Mouse (Mus musculus): ENCODE results near the gene Oprm1. TPM values are rescaled to one million over a fixed set of nuclear protein-coding genes. Genes with fewer than 3 reads are reported as not detected.

The Oprm1 gene
- polyA plus RNA-seq, 1 experiment from 2014 or later, result not detected

DNA sequence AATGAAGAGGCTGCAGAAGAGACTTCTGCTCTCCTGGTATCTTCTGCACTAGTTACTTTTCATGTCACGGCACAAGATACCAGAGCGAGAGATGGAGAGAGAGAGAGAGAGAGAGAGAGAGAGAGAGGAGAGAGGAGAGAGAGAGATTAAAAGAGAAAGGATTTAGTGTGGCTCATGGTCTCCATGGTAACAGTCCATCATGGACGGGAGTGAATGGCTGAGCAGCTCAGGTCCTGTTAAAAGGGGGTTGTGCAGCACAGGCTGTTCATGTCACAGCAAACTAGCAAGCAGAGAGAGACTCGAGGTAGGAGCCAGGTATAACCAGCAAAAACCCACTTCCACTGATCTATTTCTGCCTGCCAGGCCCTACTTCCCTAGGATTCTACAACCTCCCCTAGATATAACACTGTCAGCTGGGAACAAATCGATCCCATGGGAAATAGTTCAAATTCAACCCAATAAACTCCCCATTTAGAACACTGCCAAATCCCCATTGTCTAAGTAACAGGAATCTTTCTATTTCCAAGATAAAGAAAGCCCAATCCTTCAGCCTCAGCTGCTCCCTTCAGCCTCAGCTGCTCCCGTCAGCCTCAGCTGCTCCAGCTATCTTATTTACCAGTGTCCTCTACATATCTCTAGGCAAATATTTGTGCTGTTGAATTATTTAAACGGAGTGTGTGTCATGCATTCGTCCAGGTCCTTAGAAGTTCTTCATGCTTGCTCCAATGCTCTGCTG lies 312.0 kb downstream of the Oprm1 start:
- 53% methylated on average over 8 of the region's 8 CpGs for WGBS
- Histone ChIP-seq H3K4me3 (ENCODE audit: low read depth, low read length) (no peak overlapping the region), H3K27me3 (ENCODE audit: insufficient read depth, low read length) (no peaks in the 10 kb centered on the region), H3K4me2 (no peak overlapping the region), H3K27ac (ENCODE audit: low read depth) (no peak overlapping the region), H3K9me3 (ENCODE audit: low read depth, low read length) (no peaks in the 10 kb centered on the region), H3K4me1 (ENCODE audit: insufficient read depth) (no peaks in the 10 kb centered on the region), H3K9ac (no peak overlapping the region), H3K36me3 (ENCODE audit: insufficient read depth) (no peaks in the 10 kb centered on the region)
- ATAC-seq (ENCODE audit: insufficient read depth), result no peak
- no peak for DNase-seq
- TF ChIP-seq CTCF (IDR thresholded peaks at IDR 0.05; ENCODE audit: low read depth), result no peak

DNA sequence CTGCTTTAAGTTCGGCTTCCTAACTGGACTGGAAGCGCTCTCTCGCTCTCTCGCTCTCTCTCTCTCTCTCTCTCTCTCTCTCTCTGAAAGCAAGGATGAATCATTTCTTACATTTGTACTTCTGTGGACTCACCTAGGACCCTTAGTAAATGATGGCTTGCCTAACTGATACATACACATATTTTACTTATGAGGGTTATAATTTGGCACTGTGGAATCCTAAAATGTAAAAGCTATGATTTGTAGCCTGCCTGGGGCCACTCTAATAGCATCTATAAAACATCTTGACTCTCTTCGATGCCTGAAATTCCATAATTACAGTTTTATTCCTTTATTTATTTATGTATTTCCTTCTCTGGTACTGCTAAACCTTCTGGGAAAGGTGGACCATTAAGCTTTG lies 312.6 kb downstream of the Oprm1 start:
- no peak overlapping the region for H3K27ac ChIP-seq (ENCODE audit: low read depth)
- no peaks in the 10 kb centered on the region for H3K9me3 ChIP-seq (ENCODE audit: low read depth, low read length)
- WGBS, result 63% methylated on average over 5 of the region's 5 CpGs
- no peak overlapping the region for H3K4me3 ChIP-seq (ENCODE audit: low read depth, low read length)
- no peaks in the 10 kb centered on the region for H3K4me1 ChIP-seq (ENCODE audit: insufficient read depth)
- no peak overlapping the region for H3K9ac ChIP-seq
- ATAC-seq (ENCODE audit: insufficient read depth) (no peak), DNase-seq (no peak)
- no peaks in the 10 kb centered on the region for H3K36me3 ChIP-seq (ENCODE audit: insufficient read depth)
- H3K27me3 ChIP-seq (ENCODE audit: insufficient read depth, low read length), result no peaks in the 10 kb centered on the region
- H3K4me2 ChIP-seq, result no peak overlapping the region
- TF ChIP-seq CTCF (IDR thresholded peaks at IDR 0.05; ENCODE audit: low read depth), result no peak

DNA sequence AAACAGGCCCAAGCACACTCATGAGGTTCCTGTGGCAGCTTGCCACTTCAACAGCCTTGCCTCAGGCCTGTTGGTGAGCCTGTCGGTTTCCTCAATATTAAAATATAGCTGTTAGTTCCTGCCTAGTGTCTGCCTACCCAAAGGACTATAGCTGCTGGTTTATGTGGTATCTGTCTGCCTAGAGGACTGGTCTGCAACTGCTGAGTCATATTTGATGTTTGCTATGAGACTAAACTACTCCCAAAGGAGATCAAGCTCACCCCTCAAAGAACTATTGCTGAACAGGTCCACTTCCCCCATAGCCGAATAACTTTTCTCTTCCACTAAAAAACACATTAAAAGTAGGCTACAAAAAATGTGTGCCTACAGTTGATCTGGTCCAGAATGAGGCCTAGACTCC lies 315.9 kb downstream of the Oprm1 start:
- H3K27ac ChIP-seq (ENCODE audit: low read depth), result no peak overlapping the region
- WGBS, result 88% methylated on average over 2 of the region's 2 CpGs
- ATAC-seq (ENCODE audit: insufficient read depth) (no peak), DNase-seq (no peak)
- no peak overlapping the region for H3K4me2 ChIP-seq
- H3K4me1 ChIP-seq (ENCODE audit: insufficient read depth), result no peaks in the 10 kb centered on the region
- H3K4me3 ChIP-seq (ENCODE audit: low read depth, low read length), result no peak overlapping the region
- no peak for TF ChIP-seq CTCF (IDR thresholded peaks at IDR 0.05; ENCODE audit: low read depth)
- H3K9me3 ChIP-seq (ENCODE audit: low read depth, low read length), result no peaks in the 10 kb centered on the region
- H3K9ac ChIP-seq, result no peak overlapping the region
- H3K36me3 ChIP-seq (ENCODE audit: insufficient read depth), result no peaks in the 10 kb centered on the region
- H3K27me3 ChIP-seq (ENCODE audit: insufficient read depth, low read length), result no peaks in the 10 kb centered on the region

DNA sequence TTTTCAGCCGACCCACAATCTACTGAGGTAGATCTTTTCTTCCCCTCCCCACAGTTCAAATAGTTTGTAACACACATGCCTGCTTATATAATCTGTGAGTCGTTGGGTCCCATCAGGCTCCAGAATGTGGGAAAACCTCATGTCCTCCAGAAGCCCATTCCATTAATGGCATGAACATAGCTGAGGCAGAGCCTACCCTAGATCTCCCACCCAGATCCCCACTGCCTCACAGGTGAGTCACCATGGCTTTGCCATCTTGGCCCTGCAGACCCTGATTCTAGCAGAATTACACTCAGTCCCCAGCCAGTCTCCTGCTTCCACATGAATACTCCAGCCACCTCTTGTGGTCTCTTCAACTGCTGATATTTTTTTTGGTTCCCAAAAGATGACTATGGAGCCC lies 317.4 kb downstream of the Oprm1 start:
- Histone ChIP-seq H3K36me3 (ENCODE audit: insufficient read depth) (no peaks in the 10 kb centered on the region), H3K9ac (no peak overlapping the region), H3K9me3 (ENCODE audit: low read depth, low read length) (no peaks in the 10 kb centered on the region), H3K4me1 (ENCODE audit: insufficient read depth) (no peaks in the 10 kb centered on the region), H3K27ac (ENCODE audit: low read depth) (no peak overlapping the region), H3K4me2 (no peak overlapping the region), H3K4me3 (ENCODE audit: low read depth, low read length) (no peak overlapping the region), H3K27me3 (ENCODE audit: insufficient read depth, low read length) (no peaks in the 10 kb centered on the region)
- DNase-seq (no peak), ATAC-seq (ENCODE audit: insufficient read depth) (no peak)
- WGBS, result 86% methylated on average over 2 of the region's 2 CpGs
- no peak for TF ChIP-seq CTCF (IDR thresholded peaks at IDR 0.05; ENCODE audit: low read depth)

DNA sequence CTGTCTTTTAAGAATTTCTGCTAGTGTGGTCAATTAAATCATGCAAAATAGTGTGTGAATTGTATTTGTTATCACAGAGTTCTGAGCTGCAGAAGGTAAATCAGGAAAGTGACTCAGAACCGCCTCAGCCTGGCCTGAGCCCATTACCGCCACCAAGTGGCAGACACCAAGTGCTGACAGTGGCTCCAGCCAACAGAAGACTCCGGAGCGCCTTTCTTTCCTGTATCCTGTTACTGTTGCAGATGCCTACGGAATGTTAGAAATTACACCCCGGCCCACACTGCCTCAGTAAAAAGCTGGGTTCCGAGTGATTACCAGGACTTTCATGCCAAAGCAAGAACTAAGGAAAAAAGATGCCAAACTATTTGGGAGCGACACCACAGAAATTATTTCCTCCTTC lies 317.9 kb downstream of the Oprm1 start:
- 9% methylated on average over 8 of the region's 8 CpGs for WGBS
- ATAC-seq (ENCODE audit: insufficient read depth) (peak; percentile 84), DNase-seq (peak; percentile 90)
- no peak overlapping the region for H3K9ac ChIP-seq
- no peaks in the 10 kb centered on the region for H3K27me3 ChIP-seq (ENCODE audit: insufficient read depth, low read length)
- no peaks in the 10 kb centered on the region for H3K36me3 ChIP-seq (ENCODE audit: insufficient read depth)
- no peaks in the 10 kb centered on the region for H3K9me3 ChIP-seq (ENCODE audit: low read depth, low read length)
- H3K4me1 ChIP-seq (ENCODE audit: insufficient read depth), result no peaks in the 10 kb centered on the region
- H3K4me2 ChIP-seq, result peak overlapping the region; percentile 44
- H3K4me3 ChIP-seq (ENCODE audit: low read depth, low read length), result no peak overlapping the region
- H3K27ac ChIP-seq (ENCODE audit: low read depth), result peak overlapping the region; percentile 60; the same call in 1 of the 2 replicates
- peak; percentile 88 for TF ChIP-seq CTCF (IDR thresholded peaks at IDR 0.05; ENCODE audit: low read depth)

DNA sequence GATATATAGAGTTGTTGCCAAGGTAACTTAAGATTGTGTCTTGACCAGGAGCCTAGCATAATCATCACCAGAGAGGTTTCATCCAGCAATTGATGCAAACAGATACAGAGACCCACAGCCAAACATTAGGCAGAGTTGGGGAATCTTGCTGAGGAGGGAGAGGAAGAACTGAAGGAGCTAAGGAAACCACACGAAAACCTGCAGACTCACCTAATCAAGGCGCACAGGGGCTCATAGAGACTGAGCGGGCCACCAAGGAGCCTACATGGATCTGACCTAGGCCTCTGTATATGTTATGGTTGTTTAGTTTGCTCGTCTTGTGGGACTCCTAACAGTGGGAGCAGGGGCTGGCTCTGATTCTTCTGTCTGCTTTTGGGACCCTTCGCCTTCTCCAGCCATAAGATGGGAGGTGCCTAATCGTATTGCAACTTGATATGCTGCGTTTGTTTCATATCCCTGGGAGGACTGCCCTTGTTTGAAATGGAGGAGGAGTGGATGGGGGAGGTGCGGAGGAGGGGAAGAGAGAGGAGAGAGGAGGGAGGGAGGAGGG lies 318.4 kb downstream of the Oprm1 start:
- Histone ChIP-seq H3K27ac (ENCODE audit: low read depth) (peak overlapping the region; percentile 60; the same call in 1 of the 2 replicates), H3K4me2 (peak overlapping the region; percentile 44), H3K9ac (no peak overlapping the region), H3K36me3 (ENCODE audit: insufficient read depth) (no peaks in the 10 kb centered on the region), H3K4me3 (ENCODE audit: low read depth, low read length) (no peak overlapping the region), H3K4me1 (ENCODE audit: insufficient read depth) (no peaks in the 10 kb centered on the region), H3K9me3 (ENCODE audit: low read depth, low read length) (no peaks in the 10 kb centered on the region), H3K27me3 (ENCODE audit: insufficient read depth, low read length) (no peaks in the 10 kb centered on the region)
- 27% methylated on average over 7 of the region's 8 CpGs for WGBS
- ATAC-seq (ENCODE audit: insufficient read depth), result peak; percentile 84
- no peak for TF ChIP-seq CTCF (IDR thresholded peaks at IDR 0.05; ENCODE audit: low read depth)
- DNase-seq, result peak; percentile 77

DNA sequence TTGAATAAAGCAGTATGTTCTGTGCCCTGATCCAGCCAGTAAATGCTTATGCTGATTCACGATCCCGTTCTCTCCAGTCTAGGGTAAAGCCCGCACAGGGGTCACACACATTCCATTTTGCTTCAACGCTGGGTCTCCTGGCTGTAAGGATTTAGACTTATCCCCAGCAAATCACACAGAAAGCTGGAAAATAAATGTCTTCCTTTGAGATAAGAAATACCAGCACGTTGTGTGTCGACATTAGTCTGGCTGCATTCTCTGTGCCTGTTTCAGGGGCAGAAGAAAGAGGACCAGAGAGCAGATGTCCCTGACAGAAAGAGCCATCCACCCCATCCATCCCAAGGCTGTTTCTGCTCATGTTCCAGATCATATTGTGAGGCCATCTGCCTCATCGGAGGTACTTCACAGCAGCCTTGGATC lies 319.1 kb downstream of the Oprm1 start:
- H3K27ac ChIP-seq (ENCODE audit: low read depth), result peak overlapping the region; percentile 73
- peak overlapping the region; percentile 39 for H3K4me2 ChIP-seq
- H3K27me3 ChIP-seq (ENCODE audit: insufficient read depth, low read length), result no peaks in the 10 kb centered on the region
- H3K4me1 ChIP-seq (ENCODE audit: insufficient read depth), result no peaks in the 10 kb centered on the region
- peak; percentile 66 for DNase-seq
- peak; percentile 74 for ATAC-seq (ENCODE audit: insufficient read depth)
- H3K9ac ChIP-seq, result no peak overlapping the region
- H3K9me3 ChIP-seq (ENCODE audit: low read depth, low read length), result no peaks in the 10 kb centered on the region
- no peaks in the 10 kb centered on the region for H3K36me3 ChIP-seq (ENCODE audit: insufficient read depth)
- WGBS, result 35% methylated on average over 7 of the region's 7 CpGs
- H3K4me3 ChIP-seq (ENCODE audit: low read depth, low read length), result no peak overlapping the region
- TF ChIP-seq CTCF (IDR thresholded peaks at IDR 0.05; ENCODE audit: low read depth), result no peak

Data from lung, embryonic 14.5 days (tissue).